Comparison of ENCODE assay signal across 1 mouse cellular context in the genomic region with DNA sequence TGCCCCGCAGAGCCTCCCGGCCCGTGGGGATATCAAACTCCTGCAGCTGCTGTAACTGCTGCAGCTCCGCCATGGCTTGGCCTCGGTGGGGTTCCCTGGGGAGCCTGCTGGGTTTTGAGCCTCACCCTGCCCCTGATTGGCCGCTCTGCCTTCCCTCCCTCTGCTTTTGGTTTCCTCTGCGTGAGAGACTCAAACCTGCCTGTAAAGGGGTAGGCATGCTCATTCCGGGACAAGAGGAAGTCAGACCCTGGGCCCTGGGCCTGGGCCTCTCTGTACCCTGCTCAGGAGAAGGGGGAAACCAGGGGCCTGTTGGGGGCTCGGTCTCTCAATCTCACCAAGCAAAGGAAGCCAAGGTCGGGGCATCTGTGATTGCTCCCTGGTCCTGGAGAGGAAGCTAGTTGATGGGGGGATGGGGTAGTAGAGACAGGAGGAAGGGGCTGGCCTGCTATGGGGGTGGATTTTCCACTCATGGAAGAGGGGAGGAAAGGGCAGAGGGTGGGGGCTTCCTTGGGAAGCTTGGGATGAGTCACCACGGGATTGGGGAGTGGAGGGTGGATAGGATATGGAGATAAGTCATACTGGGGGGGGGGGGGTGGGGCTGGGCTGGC.
TF ChIP-seq lines count a peak whose summit lies in the region.

A gene (minus strand): TSS at position 403 of the 608 bp plus-strand sequence.

TF ChIP-seq in CH12.LX, 34 proteins besides CTCF, POLR2A, EP300 and RAD21 (continued from another document):
- TF ChIP-seq TCF12 (IDR thresholded peaks at IDR 0.05; ENCODE audit: low read depth, low read length) (peak; percentile 94), ZKSCAN1 (IDR thresholded peaks at IDR 0.05; ENCODE audit: borderline replicate concordance, low read depth, low read length) (no peak), MAZ (IDR thresholded peaks at IDR 0.05; ENCODE audit: low read depth, low read length) (peak; percentile 96), HCFC1 (IDR thresholded peaks at IDR 0.05; ENCODE audit: low read depth, low read length) (peak; percentile 63), SMC3 (IDR thresholded peaks at IDR 0.05; ENCODE audit: low read depth, low read length) (peak; percentile 25; the same call in 1 of the 2 replicates), IRF4 (IDR thresholded peaks at IDR 0.05; ENCODE audit: low read depth, low read length) (peak; percentile 78), E2F4 (IDR thresholded peaks at IDR 0.05; ENCODE audit: insufficient replicate concordance, low read depth, low read length) (no peak), PAX5 (IDR thresholded peaks at IDR 0.05; ENCODE audit: low read length) (no peak), ZNF384 (IDR thresholded peaks at IDR 0.05; ENCODE audit: low read depth, low read length) (no peak), USF2 (conservative IDR thresholded peaks at IDR 0.05; ENCODE audit: low read depth, low read length) (no peak), TBP (conservative IDR thresholded peaks at IDR 0.05; ENCODE audit: low read depth, low read length) (peak; percentile 92), MAX (IDR thresholded peaks at IDR 0.05; ENCODE audit: low read length) (peak; percentile 58; the same call in 1 of the 2 replicates), MEF2A (IDR thresholded peaks at IDR 0.05; ENCODE audit: borderline replicate concordance, low read depth, low read length) (peak; percentile 82), ETS1 (conservative IDR thresholded peaks at IDR 0.05; ENCODE audit: low read depth, low read length) (peak; percentile 77), POLR2AphosphoS2 (IDR thresholded peaks at IDR 0.05; ENCODE audit: low read depth, low read length) (peak; percentile 95), MYC (IDR thresholded peaks at IDR 0.05; ENCODE audit: low read depth, low read length) (peak; percentile 65; the same call in 1 of the 2 replicates), USF1 (IDR thresholded peaks at IDR 0.05; ENCODE audit: low read depth, low read length) (no peak), UBTF (IDR thresholded peaks at IDR 0.05; ENCODE audit: low read depth, low read length) (peak; percentile 42)
